Mouse (Mus musculus) 3T3-L1 (cell line): ENCODE data around the gene Nrap.
"Not testable (repeated sequence)": the region's sequence is repeated elsewhere in the genome, so short reads cannot be mapped to it uniquely, and the experiment has no call there.

Experiments
- DNase-seq: peaks from one replicate; pipeline ENCODE4 v3.0.0-alpha.2; 2015; ENCODE audit warnings: low read depth, low spot score

Nrap gene

GRCm38 (mm10) chr19:56366168-56366567 lies 23.7 kb downstream of the Nrap start:
- no peak for DNase-seq

GRCm38 (mm10) chr19:56364563-56364962 lies 25.3 kb downstream of the Nrap start:
- no peak for DNase-seq

GRCm38 (mm10) chr19:56363721-56364460 lies 25.9 kb downstream of the Nrap start:
- DNase-seq = no peak

- no peak for DNase-seq
Observed at GRCm38 (mm10) chr19:56358890-56359289, 30.9 kb downstream of the Nrap start.

- DNase-seq = not testable (repeated sequence)
Observed at GRCm38 (mm10) chr19:56357374-56357708, 32.5 kb downstream of the Nrap start.

- DNase-seq = peak; percentile 83
Observed at GRCm38 (mm10) chr19:56356480-56357373, 33.1 kb downstream of the Nrap start.

- DNase-seq = no peak
Observed at GRCm38 (mm10) chr19:56355201-56355600, 34.6 kb downstream of the Nrap start.

- no peak for DNase-seq
Observed at GRCm38 (mm10) chr19:56353689-56354088, 36.1 kb downstream of the Nrap start.

- DNase-seq = peak; percentile 34
Observed at GRCm38 (mm10) chr19:56349295-56349694, 40.5 kb downstream of the Nrap start.

GRCm38 (mm10) chr19:56346750-56347149 lies 43.1 kb downstream of the Nrap start:
- no peak for DNase-seq

- peak; percentile 49 for DNase-seq
Observed at GRCm38 (mm10) chr19:56346016-56346415, 43.8 kb downstream of the Nrap start.

- DNase-seq = peak; percentile 50
Observed at GRCm38 (mm10) chr19:56343869-56344563, 45.8 kb downstream of the Nrap start.

GRCm38 (mm10) chr19:56342006-56342405 lies 47.8 kb downstream of the Nrap start:
- DNase-seq = no peak

- no peak for DNase-seq
Observed at GRCm38 (mm10) chr19:56336826-56337225, 53.0 kb downstream of the Nrap start.

GRCm38 (mm10) chr19:56336321-56336720 lies 53.5 kb downstream of the Nrap start:
- DNase-seq = no peak

GRCm38 (mm10) chr19:56326243-56326855 lies 63.5 kb downstream of the Nrap start:
- no peak for DNase-seq

GRCm38 (mm10) chr19:56325676-56326075 lies 64.2 kb downstream of the Nrap start:
- no peak for DNase-seq

- no peak for DNase-seq
Observed at GRCm38 (mm10) chr19:56321303-56321920, 68.4 kb downstream of the Nrap start.

GRCm38 (mm10) chr19:56320186-56320860 lies 69.5 kb downstream of the Nrap start:
- DNase-seq = no peak

- DNase-seq = no peak
Observed at GRCm38 (mm10) chr19:56319629-56320028, 70.2 kb downstream of the Nrap start.

- DNase-seq = no peak
Observed at GRCm38 (mm10) chr19:56319219-56319618, 70.6 kb downstream of the Nrap start.
